Comparison of ENCODE assay signal across 9 mouse cellular contexts in the genomic region with DNA sequence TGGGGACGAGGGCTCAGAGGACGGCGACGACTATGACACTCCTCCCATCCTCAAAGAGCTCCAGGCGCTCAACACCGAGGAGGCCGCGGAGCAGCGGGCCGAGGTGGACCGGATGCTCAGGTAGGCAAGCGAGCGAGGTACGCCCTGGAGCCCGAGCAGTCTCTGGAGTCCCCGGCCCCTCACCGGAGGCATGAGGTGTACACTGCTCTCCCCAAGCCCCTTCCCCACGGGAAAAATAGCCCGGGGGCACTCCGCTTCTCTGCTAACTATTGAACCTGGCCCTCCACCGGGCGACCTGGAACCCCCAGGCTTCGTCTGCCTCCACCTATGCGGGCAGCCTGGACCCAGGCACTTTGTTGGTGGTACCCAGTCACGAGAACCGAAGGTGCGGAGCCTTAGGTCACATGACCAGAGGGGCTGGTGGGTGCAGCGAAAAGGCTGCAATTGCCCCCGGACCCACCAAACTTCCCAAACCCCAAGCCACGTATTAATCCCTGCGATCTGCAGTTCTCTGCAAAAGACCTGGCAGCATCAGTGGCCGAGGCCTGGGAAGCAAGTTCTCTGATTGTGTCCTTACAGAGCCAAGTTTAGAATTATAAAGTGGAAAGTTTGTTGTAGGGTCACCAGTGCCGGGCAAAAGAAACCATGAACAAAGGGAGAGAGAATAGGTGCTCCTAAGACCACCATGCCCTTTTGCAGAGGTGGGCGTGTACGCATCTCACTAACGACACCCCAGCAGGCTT. TPM values are rescaled to one million over a fixed set of nuclear protein-coding genes. Genes with fewer than 3 reads are reported as not detected.
DNase-seq lines count a peak whose midpoint lies in the region; ATAC-seq lines count a peak whose summit lies in the region.
"Had no signal": no experiment of that assay in that cellular context is flagged by ENCODE, and none has a peak within 500 bp of the region (broad histone marks: within the 10 kb centered on the region; RNA-seq: fewer than 3 reads in every experiment).

No protein-coding gene starts in this region.

- DNase-seq in cerebellum, postnatal 25 days, result peak; percentile 10 to 20
- DNase-seq in cerebellum, adult 9-11 months, result no peak
- peak; percentile 39 to 52 for DNase-seq in B cell, adult 2 months
- DNase-seq in gastrocnemius, postnatal 10 days, result no peak
- no peak for DNase-seq in gastrocnemius, adult 18-20 months (ENCODE audit: low spot score)
- no peak for DNase-seq in gastrocnemius, postnatal 36 days

- intact Hi-C loops in gastrocnemius, postnatal 36 days (cut with DNase I), result no loop called here

- H3K4me2 ChIP-seq in heart, embryonic 14.5 days (ENCODE audit: low read length), result peak overlapping the region; percentile 53
- peak overlapping the region; percentile 53 for H3K4me2 ChIP-seq in liver, embryonic 15.5 days

- peaks cover 82% of the 10 kb centered on the region for H3K27me3 ChIP-seq in heart, embryonic 14.5 days (ENCODE audit: control insufficient read depth, insufficient read depth, low read length)
- peaks cover 88% of the 10 kb centered on the region for H3K27me3 ChIP-seq in liver, embryonic 15.5 days

- H3K4me1 ChIP-seq in heart, embryonic 14.5 days (ENCODE audit: control insufficient read depth in 2 of 2, insufficient read depth in 2 of 2, low read length in 2 of 2), result peaks cover 6 to 28% of the 10 kb centered on the region in 2 experiments; a peak in 3 of 4 replicates
- H3K4me1 ChIP-seq in liver, embryonic 15.5 days (replicated peaks), result no peaks in the 10 kb centered on the region

- no peaks in the 10 kb centered on the region for H3K9me3 ChIP-seq in heart, embryonic 14.5 days (ENCODE audit: control insufficient read depth, low read length)
- no peaks in the 10 kb centered on the region for H3K9me3 ChIP-seq in liver, embryonic 15.5 days (replicated peaks)

- ATAC-seq in heart, embryonic 14.5 days (ENCODE audit: insufficient number of reproducible peaks, insufficient read depth, low FRiP score, low read depth), result peak; percentile 49; the same call in 1 of the 2 replicates
- ATAC-seq in liver, embryonic 15.5 days (ENCODE audit: insufficient read depth), result no peak

- 1% methylated on average over 36 of the region's 36 CpGs for WGBS in heart, embryonic 14.5 days
- WGBS in liver, embryonic 15.5 days (ENCODE audit: insufficient replicate concordance), result 2% methylated on average over 36 of the region's 36 CpGs

- H3K36me3 ChIP-seq in heart, embryonic 14.5 days (ENCODE audit: control insufficient read depth, insufficient read depth, low read length), result no peaks in the 10 kb centered on the region
- no peaks in the 10 kb centered on the region for H3K36me3 ChIP-seq in liver, embryonic 15.5 days (replicated peaks)

- H3K4me3 ChIP-seq in heart, embryonic 14.5 days (ENCODE audit: control insufficient read depth in 1 of 2, insufficient read depth in 1 of 2, low read depth in 1 of 2, low read length in 2 of 2), result peak overlapping the region in 1 of 2 experiments; percentile 30; a peak in 2 of 4 replicates
- peak overlapping the region; percentile 46 for H3K4me3 ChIP-seq in liver, embryonic 15.5 days (replicated peaks)

- H3K9ac ChIP-seq in heart, embryonic 14.5 days (ENCODE audit: low read length), result no peak overlapping the region
- peak overlapping the region; percentile 35; the same call in 1 of the 2 replicates for H3K9ac ChIP-seq in liver, embryonic 15.5 days

- H3K27ac ChIP-seq in heart, embryonic 14.5 days (replicated peaks in 1 of 2; ENCODE audit: control insufficient read depth in 1 of 2, insufficient read depth in 1 of 2, low read depth in 2 of 2, low read length in 2 of 2), result no peak overlapping the region
- H3K27ac ChIP-seq in liver, embryonic 15.5 days (replicated peaks), result peak overlapping the region; percentile 57

RNA-seq across cellular contexts. Expression of gene Hnf1b, which starts 1.6 kb away (rescaled TPM):
- polyA plus RNA-seq in heart, embryonic 14.5 days (2014; fragmentation: Nextera tagmentation; extraction: Ambion mirVana), result 0.11 TPM in 1 of 2 replicates, not detected in the other
- polyA plus RNA-seq in liver, embryonic 15.5 days (2015; fragmentation: Nextera tagmentation; extraction: Ambion mirVana), result 3.1 and 4.8 TPM in 2 replicates
- total RNA-seq in gastrocnemius, postnatal 10 days (2021), result not detected
- total RNA-seq in gastrocnemius, adult 18-20 months (2021), result not detected
- not detected for total RNA-seq in gastrocnemius, postnatal 36 days (2021)
- polyA plus RNA-seq: C2C12 had no signal

Comparison
In these comparisons a context has a peak if more than half of its experiments do, and no peak if none do; other contexts are left out.
1. DNase-seq: peak in cerebellum, postnatal 25 days (2 of 2) and B cell, adult 2 months (2 of 2); none in cerebellum, adult 9-11 months (single experiment), gastrocnemius, postnatal 10 days (single experiment), gastrocnemius, adult 18-20 months (single experiment) and gastrocnemius, postnatal 36 days (0 of 2).